Mouse (Mus musculus) hindbrain, embryonic 16.5 days (tissue): ENCODE results near the gene Sik3. TPM values are rescaled to one million over a fixed set of nuclear protein-coding genes. Genes with fewer than 3 reads are reported as not detected.

ENCODE experiments used
- ATAC-seq: fragments of 200-750 bp; cut with Nextera tagmentation; 2 replicates; pipeline ENCODE4 v1.8.0; 2017; ENCODE audit warnings: moderate TSS enrichment, moderate library complexity
- H3K27ac ChIP-seq: fragments of 300-500 bp; sonication (generic); 2 replicates; pipeline ENCODE4 v1.5.1; 2014; ENCODE audit warnings: low read depth, mild to moderate bottlenecking, control low read depth, low read length, moderate library complexity
- H3K27me3 ChIP-seq: fragments of 300-500 bp; sonication (generic); replicated peaks from 2 replicates; pipeline ENCODE4 v1.6.1; 2014; ENCODE audit warnings: low read length; ENCODE audit not compliant: control insufficient read depth, insufficient read depth
- H3K36me3 ChIP-seq: fragments of 300-500 bp; sonication (generic); 2 replicates; pipeline ENCODE4 v1.6.1; 2014; ENCODE audit warnings: mild to moderate bottlenecking, low read length, moderate library complexity, mixed read lengths; ENCODE audit not compliant: control insufficient read depth, insufficient read depth
- H3K4me1 ChIP-seq: fragments of 300-500 bp; sonication (generic); 2 replicates; pipeline ENCODE4 v1.6.1; 2014; ENCODE audit warnings: low read depth, low read length; ENCODE audit not compliant: control insufficient read depth, insufficient read depth
- H3K4me2 ChIP-seq: fragments of 300-500 bp; sonication (generic); 2 replicates; pipeline ENCODE4 v1.6.1; 2014; ENCODE audit warnings: mild to moderate bottlenecking, low read length, control low read depth, moderate library complexity
- H3K4me3 ChIP-seq: fragments of 300-500 bp; sonication (generic); 2 replicates; pipeline ENCODE4 v1.5.1; 2014; ENCODE audit warnings: mild to moderate bottlenecking, low read length, control low read depth, moderate library complexity
- H3K9ac ChIP-seq: fragments of 300-500 bp; sonication (generic); 2 replicates; pipeline ENCODE4 v1.6.1; 2014; ENCODE audit warnings: low read depth, mild to moderate bottlenecking, control low read depth, low read length, moderate library complexity
- H3K9me3 ChIP-seq: fragments of 300-500 bp; sonication (generic); 2 replicates; pipeline ENCODE4 v1.6.1; 2014; ENCODE audit warnings: mild to moderate bottlenecking, low read length, moderate library complexity; ENCODE audit not compliant: control insufficient read depth
- WGBS: fragments of 180-500 bp; shearing (Covaris S2); extraction: QIAGEN DNeasy Blood & Tissue Kit; methylation state at CpG from one replicate; pipeline ENCODE4 v1.1.7; 2014; 5-methylcytosine and 5-hydroxymethylcytosine counted together
- polyA plus RNA-seq: library from polyadenylated mRNA; unstranded; fragments of >200 nt; fragmentation: Nextera tagmentation; extraction: Ambion mirVana; gene quantifications from 2 replicates; pipeline ENCODE4 v1.2.1, GENCODE M21; 2015

The Sik3 gene
- polyA plus RNA-seq, 1 experiment from 2014 or later, result 5.2 TPM

- H3K4me1 ChIP-seq, result no peaks in the 10 kb centered on the region
- no peaks in the 10 kb centered on the region for H3K9me3 ChIP-seq
- no peak overlapping the region for H3K4me3 ChIP-seq
- no peak for ATAC-seq
- no peak overlapping the region for H3K27ac ChIP-seq
- peaks cover 7% of the 10 kb centered on the region for H3K36me3 ChIP-seq
- no peak overlapping the region for H3K9ac ChIP-seq
- 72% methylated on average over 1 of the region's 1 CpGs for WGBS
- H3K4me2 ChIP-seq, result no peak overlapping the region
- no peaks in the 10 kb centered on the region for H3K27me3 ChIP-seq
Measured at GRCm38 (mm10) chr9:46175300-46175699, 162.7 kb downstream of the Sik3 start.

GRCm38 (mm10) chr9:46175938-46176375 is 163.3 kb downstream of the Sik3 start:
- Histone ChIP-seq H3K4me1 (no peaks in the 10 kb centered on the region), H3K4me3 (no peak overlapping the region), H3K36me3 (peaks cover 7% of the 10 kb centered on the region), H3K27ac (no peak overlapping the region), H3K9me3 (no peaks in the 10 kb centered on the region), H3K9ac (no peak overlapping the region), H3K4me2 (no peak overlapping the region), H3K27me3 (no peaks in the 10 kb centered on the region)
- ATAC-seq, result no peak
- WGBS, result 92% methylated on average over 1 of the region's 1 CpGs

GRCm38 (mm10) chr9:46176613-46177012 is 164.0 kb downstream of the Sik3 start:
- Histone ChIP-seq H3K27me3 (no peaks in the 10 kb centered on the region), H3K4me2 (no peak overlapping the region), H3K9ac (no peak overlapping the region), H3K27ac (no peak overlapping the region), H3K36me3 (peaks cover 7% of the 10 kb centered on the region), H3K4me3 (no peak overlapping the region), H3K4me1 (no peaks in the 10 kb centered on the region), H3K9me3 (no peaks in the 10 kb centered on the region)
- no peak for ATAC-seq
- 86% methylated on average over 4 of the region's 4 CpGs for WGBS

DNA sequence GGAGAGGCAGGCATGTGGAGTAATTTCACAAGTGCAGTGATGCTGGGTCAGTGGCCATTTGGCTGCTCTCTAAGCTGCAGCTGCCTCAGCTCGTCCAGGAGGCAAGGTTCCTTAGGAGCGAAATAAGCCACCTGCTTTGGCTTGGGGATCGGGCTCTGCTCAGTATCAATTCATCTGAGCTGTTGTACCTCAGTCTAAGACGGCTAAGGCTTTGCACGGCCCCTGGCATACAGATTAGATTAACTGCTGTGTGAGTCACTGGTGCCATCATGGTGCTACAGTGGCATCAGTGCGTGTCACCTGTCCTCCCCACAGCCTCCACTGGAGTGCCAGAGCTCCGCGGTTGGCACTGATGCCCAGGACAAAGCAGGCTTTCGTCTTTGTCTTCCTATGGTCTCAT is 166.0 kb downstream of the Sik3 start:
- Histone ChIP-seq H3K4me2 (no peak overlapping the region), H3K9ac (no peak overlapping the region), H3K27me3 (no peaks in the 10 kb centered on the region), H3K9me3 (no peaks in the 10 kb centered on the region), H3K4me1 (no peaks in the 10 kb centered on the region), H3K27ac (no peak overlapping the region), H3K36me3 (peaks cover 7% of the 10 kb centered on the region), H3K4me3 (no peak overlapping the region)
- WGBS, result 89% methylated on average over 9 of the region's 9 CpGs
- ATAC-seq, result no peak

GRCm38 (mm10) chr9:46181297-46181696 is 168.7 kb downstream of the Sik3 start:
- 89% methylated on average over 8 of the region's 8 CpGs for WGBS
- Histone ChIP-seq H3K9me3 (no peaks in the 10 kb centered on the region), H3K27ac (no peak overlapping the region), H3K4me3 (no peak overlapping the region), H3K4me2 (no peak overlapping the region), H3K27me3 (no peaks in the 10 kb centered on the region), H3K9ac (no peak overlapping the region), H3K36me3 (peaks cover 7% of the 10 kb centered on the region), H3K4me1 (no peaks in the 10 kb centered on the region)
- ATAC-seq, result no peak

- Histone ChIP-seq H3K4me1 (no peaks in the 10 kb centered on the region), H3K36me3 (no peaks in the 10 kb centered on the region; the same call in 1 of the 2 replicates), H3K4me2 (no peak overlapping the region), H3K9me3 (no peaks in the 10 kb centered on the region), H3K27me3 (no peaks in the 10 kb centered on the region), H3K4me3 (no peak overlapping the region), H3K27ac (no peak overlapping the region), H3K9ac (no peak overlapping the region)
- WGBS, result 84% methylated on average over 5 of the region's 5 CpGs
- no peak; the same call in 1 of the 2 replicates for ATAC-seq
Measured at GRCm38 (mm10) chr9:46184542-46184941, 171.9 kb downstream of the Sik3 start.

DNA sequence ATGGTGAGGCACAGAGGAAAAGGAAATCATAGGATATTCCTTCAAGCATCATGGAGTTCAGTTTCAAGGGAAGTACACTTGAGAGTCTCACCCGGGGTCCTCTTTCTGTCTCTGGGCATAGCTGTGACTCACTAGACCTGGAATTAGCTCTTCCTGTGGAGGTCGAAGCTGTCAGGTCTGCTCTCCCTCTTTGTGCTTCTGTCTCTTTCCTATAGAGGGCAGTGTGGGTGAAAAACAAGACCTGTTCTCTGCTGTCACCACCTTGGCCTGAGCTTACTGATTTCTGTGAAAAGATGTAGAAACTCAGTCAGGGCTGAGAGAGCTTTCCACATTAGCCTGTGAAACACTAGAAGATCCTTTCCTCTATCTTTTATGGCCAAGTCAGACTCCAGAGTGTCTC is 172.6 kb downstream of the Sik3 start:
- ATAC-seq, result no peak
- H3K36me3 ChIP-seq, result no peaks in the 10 kb centered on the region; the same call in 1 of the 2 replicates
- H3K27me3 ChIP-seq, result no peaks in the 10 kb centered on the region
- H3K9me3 ChIP-seq, result no peaks in the 10 kb centered on the region
- H3K4me3 ChIP-seq, result no peak overlapping the region
- H3K4me1 ChIP-seq, result no peaks in the 10 kb centered on the region
- WGBS, result 47% methylated on average over 2 of the region's 2 CpGs
- H3K9ac ChIP-seq, result no peak overlapping the region
- no peak overlapping the region for H3K4me2 ChIP-seq
- no peak overlapping the region for H3K27ac ChIP-seq

DNA sequence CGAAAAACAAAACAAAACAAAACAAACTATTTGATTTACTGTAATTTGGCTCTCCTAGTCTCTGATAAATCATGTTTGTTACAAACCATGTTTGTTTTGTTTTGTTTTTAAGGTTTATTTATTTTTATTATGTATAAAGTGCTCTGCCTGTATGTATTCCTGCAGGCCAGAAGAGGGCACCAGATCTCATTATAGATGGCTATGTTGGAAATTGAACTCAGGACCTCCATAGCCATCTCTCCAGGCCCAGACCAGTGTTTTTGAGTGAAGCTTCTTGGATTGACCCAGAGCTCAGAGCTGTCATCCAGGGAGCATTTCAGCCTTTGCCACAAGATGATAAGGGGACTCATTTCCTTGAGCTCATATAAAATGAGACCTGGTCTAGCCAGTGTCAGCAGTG is 173.8 kb downstream of the Sik3 start:
- no peak overlapping the region for H3K9ac ChIP-seq

GRCm38 (mm10) chr9:46188370-46188769 is 175.8 kb downstream of the Sik3 start:
- no peaks in the 10 kb centered on the region for H3K36me3 ChIP-seq
- H3K9ac ChIP-seq, result no peak overlapping the region
- no peaks in the 10 kb centered on the region for H3K9me3 ChIP-seq
- no peak overlapping the region for H3K27ac ChIP-seq
- no peak for ATAC-seq
- H3K4me3 ChIP-seq, result no peak overlapping the region
- 85% methylated on average over 4 of the region's 4 CpGs for WGBS
- no peak overlapping the region for H3K4me2 ChIP-seq
- H3K27me3 ChIP-seq, result no peaks in the 10 kb centered on the region
- H3K4me1 ChIP-seq, result no peaks in the 10 kb centered on the region

More for the DNA sequence above, 173.8 kb downstream of the Sik3 start:
- no peaks in the 10 kb centered on the region for H3K9me3 ChIP-seq
- H3K36me3 ChIP-seq, result no peaks in the 10 kb centered on the region; the same call in 1 of the 2 replicates
- no peak overlapping the region for H3K4me3 ChIP-seq
- H3K27me3 ChIP-seq, result no peaks in the 10 kb centered on the region
- 83% methylated on average over 1 of the region's 1 CpGs for WGBS
- H3K4me1 ChIP-seq, result no peaks in the 10 kb centered on the region
- H3K4me2 ChIP-seq, result no peak overlapping the region
- no peak for ATAC-seq
- H3K27ac ChIP-seq, result no peak overlapping the region

- no peak overlapping the region for H3K4me3 ChIP-seq
- 51% methylated on average over 5 of the region's 5 CpGs for WGBS
- H3K36me3 ChIP-seq, result no peaks in the 10 kb centered on the region
- H3K27ac ChIP-seq, result no peak overlapping the region
- H3K9ac ChIP-seq, result no peak overlapping the region
- no peaks in the 10 kb centered on the region for H3K27me3 ChIP-seq
- no peaks in the 10 kb centered on the region for H3K9me3 ChIP-seq
- H3K4me2 ChIP-seq, result no peak overlapping the region
- no peaks in the 10 kb centered on the region for H3K4me1 ChIP-seq
- ATAC-seq, result peak; percentile 30; the same call in 1 of the 2 replicates
Measured at GRCm38 (mm10) chr9:46188956-46189355, 176.3 kb downstream of the Sik3 start.
